Mouse (Mus musculus): Measurements from ENCODE around the gene Gtf3c2. TPM values are rescaled to one million over a fixed set of nuclear protein-coding genes. Genes with fewer than 3 reads are reported as not detected.
"Not testable (repeated sequence)": the region's sequence is repeated elsewhere in the genome, so short reads cannot be mapped to it uniquely, and the experiment has no call there.

Gtf3c2 gene
- total RNA-seq, 1 experiment: 73.8 TPM

DNA sequence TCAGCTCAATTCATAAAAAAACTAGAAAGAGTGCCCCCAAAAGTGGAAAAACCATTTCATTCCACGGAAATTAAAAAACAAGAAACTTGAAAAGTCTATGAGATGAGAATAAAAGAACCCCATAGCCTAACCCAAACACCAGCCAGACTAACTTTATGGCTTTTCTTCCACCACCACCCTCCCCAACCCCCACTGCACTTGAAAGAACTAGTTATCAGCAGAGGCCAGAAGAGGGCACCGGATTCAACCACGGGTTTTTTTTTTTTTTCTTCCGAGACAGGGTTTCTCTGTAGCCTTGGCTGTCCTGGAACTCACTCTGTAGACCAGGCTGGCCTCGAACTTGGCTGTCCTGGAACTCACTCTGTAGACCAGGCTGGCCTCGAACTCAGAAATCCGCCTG lies 38.4 kb upstream of the Gtf3c2 start:
- Histone ChIP-seq H3K9ac (ENCODE audit: insufficient read depth, low read depth, low read length, poor library complexity, severe bottlenecking) (no peak overlapping the region), H3K4me1 (ENCODE audit: control insufficient read depth in 2 of 2, insufficient read depth in 2 of 2, low read length in 2 of 2, poor library complexity in 1 of 2) (peaks cover 0 to 3% of the 10 kb centered on the region in 2 experiments; a peak in 1 of 4 replicates), H3K27ac (ENCODE audit: insufficient read depth, low read depth, low read length, poor library complexity, severe bottlenecking) (no peak overlapping the region), H3K9me3 (ENCODE audit: control insufficient read depth, insufficient read depth, low read depth, low read length) (no peaks in the 10 kb centered on the region), H3K36me3 (ENCODE audit: control insufficient read depth, insufficient read depth, low read length, poor library complexity, severe bottlenecking) (no peaks in the 10 kb centered on the region), H3K4me3 (ENCODE audit: insufficient read depth in 1 of 2, low read depth in 1 of 2, low read length in 2 of 2, poor library complexity in 1 of 2, severe bottlenecking in 1 of 2) (peak overlapping the region in 1 of 2 experiments; percentile 29; a peak in 1 of 4 replicates)
- TF ChIP-seq HCFC1 (IDR thresholded peaks at IDR 0.05; ENCODE audit: borderline replicate concordance, insufficient read depth, low read length) (no peak), MAFK (IDR thresholded peaks at IDR 0.05; ENCODE audit: insufficient read depth, low read depth, low read length) (no peak), ZC3H11A (IDR thresholded peaks at IDR 0.05; ENCODE audit: borderline replicate concordance, low read depth, low read length) (no peak), ZNF384 (IDR thresholded peaks at IDR 0.05; ENCODE audit: low read depth, low read length) (peak; percentile 66), CHD2 (IDR thresholded peaks at IDR 0.05; ENCODE audit: low read depth, low read length) (no peak)
- in situ Hi-C loops (cut with MboI; ENCODE audit: low sequenced_read_pairs in 2 of 2, unreplicated experiment in 2 of 2): no loop called here
- DNase-seq (ENCODE audit: low read depth, low spot score): no peak

DNA sequence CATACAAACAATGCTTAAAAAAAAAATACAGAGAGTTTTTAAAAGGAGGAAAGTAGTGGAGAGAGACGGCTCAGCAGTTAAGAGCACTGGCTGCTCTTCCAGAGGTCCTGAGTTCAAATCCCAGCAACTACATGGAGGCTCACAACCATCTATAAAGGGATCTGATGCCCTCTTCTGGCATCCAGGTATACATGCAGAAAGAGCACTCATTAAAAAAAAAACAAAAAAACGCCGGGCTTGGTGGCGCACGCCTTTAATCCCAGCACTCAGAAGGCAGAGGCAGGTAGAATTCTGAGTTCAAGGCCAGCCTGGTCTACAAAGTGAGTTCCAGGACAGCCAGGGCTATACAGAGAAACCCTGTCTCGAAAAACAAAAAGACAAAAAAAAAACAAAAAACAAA lies 36.6 kb upstream of the Gtf3c2 start:
- H3K9ac ChIP-seq (ENCODE audit: insufficient read depth, low read depth, low read length, poor library complexity, severe bottlenecking); H3K27ac ChIP-seq (ENCODE audit: insufficient read depth, low read depth, low read length, poor library complexity, severe bottlenecking); H3K9me3 ChIP-seq (ENCODE audit: control insufficient read depth, insufficient read depth, low read depth, low read length); H3K4me3 ChIP-seq (ENCODE audit: insufficient read depth in 1 of 2, low read depth in 1 of 2, low read length in 2 of 2, poor library complexity in 1 of 2, severe bottlenecking in 1 of 2); H3K4me1 ChIP-seq (ENCODE audit: control insufficient read depth in 2 of 2, insufficient read depth in 2 of 2, low read length in 2 of 2, poor library complexity in 1 of 2); H3K36me3 ChIP-seq (ENCODE audit: control insufficient read depth, insufficient read depth, low read length, poor library complexity, severe bottlenecking); in situ Hi-C loops (cut with MboI; ENCODE audit: low sequenced_read_pairs in 2 of 2, unreplicated experiment in 2 of 2); DNase-seq (ENCODE audit: low read depth, low spot score): not testable (repeated sequence)
- TF ChIP-seq ZNF384 (IDR thresholded peaks at IDR 0.05; ENCODE audit: low read depth, low read length): peak; percentile 83

DNA sequence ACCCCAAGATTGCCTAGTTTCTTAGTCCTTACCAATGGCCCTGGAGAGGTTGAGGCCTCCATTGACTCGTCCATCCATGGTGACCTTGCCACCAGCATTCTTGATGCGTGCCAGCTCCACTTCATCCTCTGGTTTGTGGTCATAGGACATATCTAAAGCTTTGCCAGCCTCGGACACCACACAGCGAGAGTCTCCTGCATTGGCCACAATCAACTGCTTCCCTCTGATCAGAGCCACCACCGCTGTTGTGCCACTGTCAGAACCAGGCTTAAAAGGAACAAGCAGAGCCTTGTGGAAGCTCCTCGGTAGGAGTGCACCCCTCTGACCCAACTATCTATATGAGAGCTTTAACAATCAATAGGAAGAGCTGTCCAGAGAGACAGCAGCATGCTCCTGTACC lies 24.5 kb upstream of the Gtf3c2 start:
- H3K36me3 ChIP-seq (ENCODE audit: control insufficient read depth, insufficient read depth, low read length, poor library complexity, severe bottlenecking): peaks cover 36% of the 10 kb centered on the region
- in situ Hi-C loops (cut with MboI; ENCODE audit: low sequenced_read_pairs in 2 of 2, unreplicated experiment in 2 of 2): no loop called here
- H3K4me1 ChIP-seq (ENCODE audit: control insufficient read depth in 2 of 2, insufficient read depth in 2 of 2, low read length in 2 of 2, poor library complexity in 1 of 2): peaks cover 3% of the 10 kb centered on the region in 2 experiments; a peak in 1 of 4 replicates
- TF ChIP-seq HCFC1 (IDR thresholded peaks at IDR 0.05; ENCODE audit: borderline replicate concordance, insufficient read depth, low read length): no peak
- no peak for TF ChIP-seq ZC3H11A (IDR thresholded peaks at IDR 0.05; ENCODE audit: borderline replicate concordance, low read depth, low read length)
- no peak for TF ChIP-seq MAFK (IDR thresholded peaks at IDR 0.05; ENCODE audit: insufficient read depth, low read depth, low read length)
- no peak for TF ChIP-seq CHD2 (IDR thresholded peaks at IDR 0.05; ENCODE audit: low read depth, low read length)
- TF ChIP-seq ZNF384 (IDR thresholded peaks at IDR 0.05; ENCODE audit: low read depth, low read length): no peak
- H3K4me3 ChIP-seq (ENCODE audit: insufficient read depth in 1 of 2, low read depth in 1 of 2, low read length in 2 of 2, poor library complexity in 1 of 2, severe bottlenecking in 1 of 2): no peak overlapping the region
- no peak for DNase-seq (ENCODE audit: low read depth, low spot score)
- H3K9me3 ChIP-seq (ENCODE audit: control insufficient read depth, insufficient read depth, low read depth, low read length): no peaks in the 10 kb centered on the region
- H3K9ac ChIP-seq (ENCODE audit: insufficient read depth, low read depth, low read length, poor library complexity, severe bottlenecking): no peak overlapping the region
- H3K27ac ChIP-seq (ENCODE audit: insufficient read depth, low read depth, low read length, poor library complexity, severe bottlenecking): no peak overlapping the region

DNA sequence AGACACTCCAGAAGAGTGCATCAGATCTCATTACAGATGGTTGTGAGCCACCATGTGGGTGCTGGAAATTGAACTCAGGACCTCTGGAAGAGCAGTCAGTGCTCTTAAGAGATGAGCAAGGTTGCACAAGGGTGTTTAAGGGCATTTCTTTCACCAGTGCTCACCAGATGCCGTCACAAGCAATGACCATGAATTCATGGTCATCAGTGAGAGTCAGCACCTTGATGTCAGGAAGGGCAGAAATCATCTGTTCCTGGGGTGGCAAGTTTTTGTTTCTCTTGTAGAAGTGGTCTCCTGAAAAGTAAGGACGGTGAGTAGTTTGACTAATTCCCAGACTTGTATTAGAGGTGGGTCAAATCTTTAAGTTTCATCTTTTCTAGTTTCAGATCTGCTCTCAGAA lies 23.9 kb upstream of the Gtf3c2 start:
- Histone ChIP-seq H3K36me3 (ENCODE audit: control insufficient read depth, insufficient read depth, low read length, poor library complexity, severe bottlenecking) (peaks cover 41% of the 10 kb centered on the region), H3K27ac (ENCODE audit: insufficient read depth, low read depth, low read length, poor library complexity, severe bottlenecking) (no peak overlapping the region), H3K4me3 (ENCODE audit: insufficient read depth in 1 of 2, low read depth in 1 of 2, low read length in 2 of 2, poor library complexity in 1 of 2, severe bottlenecking in 1 of 2) (no peak overlapping the region), H3K4me1 (ENCODE audit: control insufficient read depth in 2 of 2, insufficient read depth in 2 of 2, low read length in 2 of 2, poor library complexity in 1 of 2) (peaks cover 3 to 5% of the 10 kb centered on the region in 2 experiments; a peak in 1 of 4 replicates), H3K9me3 (ENCODE audit: control insufficient read depth, insufficient read depth, low read depth, low read length) (no peaks in the 10 kb centered on the region), H3K9ac (ENCODE audit: insufficient read depth, low read depth, low read length, poor library complexity, severe bottlenecking) (no peak overlapping the region)
- in situ Hi-C loops (cut with MboI; ENCODE audit: low sequenced_read_pairs in 2 of 2, unreplicated experiment in 2 of 2): no loop called here
- no peak for DNase-seq (ENCODE audit: low read depth, low spot score)
- TF ChIP-seq MAFK (IDR thresholded peaks at IDR 0.05; ENCODE audit: insufficient read depth, low read depth, low read length): no peak
- TF ChIP-seq CHD2 (IDR thresholded peaks at IDR 0.05; ENCODE audit: low read depth, low read length): no peak
- TF ChIP-seq ZNF384 (IDR thresholded peaks at IDR 0.05; ENCODE audit: low read depth, low read length): no peak
- TF ChIP-seq ZC3H11A (IDR thresholded peaks at IDR 0.05; ENCODE audit: borderline replicate concordance, low read depth, low read length): no peak
- no peak for TF ChIP-seq HCFC1 (IDR thresholded peaks at IDR 0.05; ENCODE audit: borderline replicate concordance, insufficient read depth, low read length)

DNA sequence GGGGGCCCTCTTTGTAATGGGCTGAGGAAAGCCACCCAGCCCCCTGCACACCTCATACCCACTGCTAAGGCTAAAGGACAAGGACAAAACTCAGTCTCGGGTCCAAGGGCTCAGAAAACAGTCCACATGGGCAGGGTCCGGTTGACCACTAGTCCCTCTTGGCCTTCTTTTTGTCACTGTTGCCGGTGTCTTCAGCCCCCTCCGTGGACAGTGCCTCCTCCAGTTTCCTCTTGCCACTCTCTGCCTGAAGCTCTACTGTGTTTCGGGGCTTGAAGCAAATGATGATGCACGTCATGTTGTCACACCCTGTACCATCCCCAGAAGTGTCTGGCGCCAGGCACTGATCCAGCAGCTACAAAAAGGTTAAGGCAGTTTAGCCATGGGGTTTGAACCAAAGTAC lies 23.0 kb upstream of the Gtf3c2 start:
- Histone ChIP-seq H3K27ac (ENCODE audit: insufficient read depth, low read depth, low read length, poor library complexity, severe bottlenecking) (peak overlapping the region; percentile 41; the same call in 1 of the 2 replicates), H3K36me3 (ENCODE audit: control insufficient read depth, insufficient read depth, low read length, poor library complexity, severe bottlenecking) (peaks cover 51% of the 10 kb centered on the region), H3K4me1 (ENCODE audit: control insufficient read depth in 2 of 2, insufficient read depth in 2 of 2, low read length in 2 of 2, poor library complexity in 1 of 2) (peaks cover 3 to 5% of the 10 kb centered on the region in 2 experiments; a peak in 1 of 4 replicates), H3K4me3 (ENCODE audit: insufficient read depth in 1 of 2, low read depth in 1 of 2, low read length in 2 of 2, poor library complexity in 1 of 2, severe bottlenecking in 1 of 2) (peak overlapping the region; percentile 63 to 79), H3K9ac (ENCODE audit: insufficient read depth, low read depth, low read length, poor library complexity, severe bottlenecking) (peak overlapping the region; percentile 71), H3K9me3 (ENCODE audit: control insufficient read depth, insufficient read depth, low read depth, low read length) (no peaks in the 10 kb centered on the region)
- in situ Hi-C loops (cut with MboI; ENCODE audit: low sequenced_read_pairs in 2 of 2, unreplicated experiment in 2 of 2): no loop called here
- DNase-seq (ENCODE audit: low read depth, low spot score): no peak
- no peak for TF ChIP-seq ZC3H11A (IDR thresholded peaks at IDR 0.05; ENCODE audit: borderline replicate concordance, low read depth, low read length)
- no peak for TF ChIP-seq MAFK (IDR thresholded peaks at IDR 0.05; ENCODE audit: insufficient read depth, low read depth, low read length)
- no peak for TF ChIP-seq ZNF384 (IDR thresholded peaks at IDR 0.05; ENCODE audit: low read depth, low read length)
- no peak for TF ChIP-seq CHD2 (IDR thresholded peaks at IDR 0.05; ENCODE audit: low read depth, low read length)
- no peak for TF ChIP-seq HCFC1 (IDR thresholded peaks at IDR 0.05; ENCODE audit: borderline replicate concordance, insufficient read depth, low read length)

Data from ES-E14 (cell line).